Mouse (Mus musculus) c-Kit-positive CD71-positive TER-119-positive erythroid progenitor cells, embryonic 14.5 days (primary cell): Measurements from ENCODE around the gene Zfp978.
"Not testable (repeated sequence)": the region's sequence is repeated elsewhere in the genome, so short reads cannot be mapped to it uniquely, and the experiment has no call there.

Experiments used
- DNase-seq: peaks from one replicate; pipeline ENCODE4 v3.0.0-alpha.2; 2013; ENCODE audit warnings: low spot score

The Zfp978 gene

GRCm38 (mm10) chr4:147350541-147350940 lies 10.6 kb upstream of the Zfp978 start:
- DNase-seq, result not testable (repeated sequence)

DNA sequence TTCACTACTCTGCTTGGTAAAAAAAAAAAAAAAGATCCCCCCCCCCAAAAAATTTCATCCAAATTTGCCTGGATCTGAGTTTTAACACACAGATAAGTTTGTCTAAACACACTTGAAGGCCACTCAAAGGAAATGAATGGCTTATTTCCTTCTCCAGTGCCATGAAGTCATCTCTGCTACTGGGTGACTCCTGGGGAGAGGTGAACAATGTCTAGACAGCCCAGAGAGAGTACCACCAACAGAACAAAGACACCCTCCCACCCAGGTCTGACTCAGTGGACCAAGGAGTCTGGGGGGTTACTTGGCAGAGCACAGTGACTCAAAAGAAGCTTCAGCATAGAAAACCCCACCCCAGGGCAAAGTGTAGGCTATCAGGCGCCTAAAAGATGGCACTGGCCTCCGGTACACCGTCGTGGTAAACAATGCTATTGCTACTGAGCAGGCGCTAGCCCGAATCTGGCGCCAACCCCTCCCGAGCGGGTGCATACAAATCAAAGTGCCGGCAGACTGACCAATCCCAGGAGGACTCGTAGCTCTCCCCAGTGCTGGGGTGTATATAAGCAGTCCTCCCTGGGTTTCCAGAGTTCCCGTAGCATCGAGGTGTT lies 9.6 kb upstream of the Zfp978 start:
- not testable (repeated sequence) for DNase-seq

- DNase-seq, result not testable (repeated sequence)
These were observed 7.5 kb upstream of the Zfp978 start for GRCm38 (mm10) chr4:147353626-147354025.

- not testable (repeated sequence) for DNase-seq
These were observed 5.1 kb upstream of the Zfp978 start for GRCm38 (mm10) chr4:147356042-147356441.

DNA sequence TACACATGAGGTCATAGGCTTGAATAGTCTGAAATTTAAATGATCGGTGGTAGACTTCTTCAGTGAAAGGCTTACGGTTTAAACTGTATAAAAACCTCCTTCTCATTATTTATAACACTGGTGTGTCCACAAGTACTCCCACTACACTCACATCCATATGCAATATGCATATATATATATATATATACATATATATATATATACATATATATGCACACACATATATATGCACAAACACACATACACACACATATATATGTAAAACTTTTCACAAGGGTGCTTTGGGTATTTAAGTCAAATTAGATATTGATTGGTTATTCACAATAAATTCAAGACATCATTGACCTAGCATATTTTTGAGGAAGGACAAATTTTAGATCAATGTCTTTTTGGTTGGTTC lies 3.9 kb upstream of the Zfp978 start:
- not testable (repeated sequence) for DNase-seq

GRCm38 (mm10) chr4:147361872-147362271 lies 769 bp downstream of the Zfp978 start:
- DNase-seq, result not testable (repeated sequence)

- not testable (repeated sequence) for DNase-seq
These were observed 8.5 kb downstream of the Zfp978 start for GRCm38 (mm10) chr4:147369564-147369963.

DNA sequence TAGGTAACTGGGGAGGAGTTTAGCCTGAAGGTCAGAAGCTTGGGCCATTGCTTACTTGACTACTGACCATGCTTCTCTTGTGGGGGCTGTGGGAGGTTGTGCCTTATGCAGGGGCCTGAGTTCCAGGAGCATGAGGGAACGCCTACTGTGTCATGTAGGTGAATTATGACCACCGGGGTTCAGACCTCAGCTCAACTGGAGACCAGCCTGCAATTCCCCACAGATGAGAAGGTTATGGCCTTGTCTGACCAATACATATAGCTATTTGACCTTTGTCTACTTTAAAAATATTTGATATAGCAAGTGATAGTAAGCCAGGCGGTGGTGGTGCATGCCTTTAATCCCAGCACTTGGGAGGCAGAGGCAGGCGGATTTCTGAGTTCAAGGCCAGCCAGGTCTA lies 22.1 kb downstream of the Zfp978 start:
- not testable (repeated sequence) for DNase-seq

DNA sequence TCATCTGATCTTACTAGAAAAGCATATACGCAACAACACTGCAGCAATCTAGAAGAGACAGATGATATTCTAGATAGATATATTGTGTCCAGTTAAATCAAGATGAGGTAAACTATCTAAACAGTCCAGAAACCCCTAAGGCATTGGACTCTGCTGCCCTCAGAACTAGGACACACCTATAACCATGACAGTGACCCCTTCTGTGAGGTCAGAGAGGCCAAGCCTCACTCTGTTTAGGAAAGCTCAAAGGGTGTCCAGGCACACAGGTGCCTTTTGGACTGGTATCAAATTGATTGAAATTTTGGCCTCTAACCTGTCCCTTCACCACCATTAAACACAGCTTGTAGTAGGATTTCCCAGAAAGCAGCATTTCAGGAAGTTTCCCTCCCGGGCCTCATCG lies 36.1 kb downstream of the Zfp978 start:
- not testable (repeated sequence) for DNase-seq

GRCm38 (mm10) chr4:147397934-147398682 lies 37.0 kb downstream of the Zfp978 start:
- not testable (repeated sequence) for DNase-seq

GRCm38 (mm10) chr4:147398741-147399140 lies 37.6 kb downstream of the Zfp978 start:
- not testable (repeated sequence) for DNase-seq

DNA sequence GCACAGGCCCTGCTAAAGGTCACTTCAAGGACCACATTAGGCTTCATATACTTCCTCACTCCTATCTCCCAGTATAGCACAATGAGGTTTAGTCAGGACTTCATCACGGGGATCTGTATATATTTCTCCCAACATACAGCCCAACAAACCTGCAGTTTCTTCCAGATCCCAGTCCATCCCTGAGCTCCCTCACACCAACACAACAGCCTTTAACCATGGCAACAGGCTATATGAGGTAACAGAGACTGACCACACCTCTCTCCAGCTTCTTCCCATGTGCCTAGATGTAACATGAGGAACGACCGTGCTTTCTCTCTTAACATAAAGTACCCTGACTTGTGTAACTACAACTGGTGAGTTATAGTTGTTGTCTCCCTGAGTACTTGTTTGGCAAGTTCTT lies 38.4 kb downstream of the Zfp978 start:
- not testable (repeated sequence) for DNase-seq

GRCm38 (mm10) chr4:147400031-147400847 lies 39.1 kb downstream of the Zfp978 start:
- not testable (repeated sequence) for DNase-seq

GRCm38 (mm10) chr4:147400848-147401715 lies 40.0 kb downstream of the Zfp978 start:
- DNase-seq, result not testable (repeated sequence)

GRCm38 (mm10) chr4:147401736-147402506 lies 40.8 kb downstream of the Zfp978 start:
- not testable (repeated sequence) for DNase-seq

GRCm38 (mm10) chr4:147402507-147402890 lies 41.4 kb downstream of the Zfp978 start:
- not testable (repeated sequence) for DNase-seq

- not testable (repeated sequence) for DNase-seq
These were observed 42.4 kb downstream of the Zfp978 start for GRCm38 (mm10) chr4:147403509-147403908.

DNA sequence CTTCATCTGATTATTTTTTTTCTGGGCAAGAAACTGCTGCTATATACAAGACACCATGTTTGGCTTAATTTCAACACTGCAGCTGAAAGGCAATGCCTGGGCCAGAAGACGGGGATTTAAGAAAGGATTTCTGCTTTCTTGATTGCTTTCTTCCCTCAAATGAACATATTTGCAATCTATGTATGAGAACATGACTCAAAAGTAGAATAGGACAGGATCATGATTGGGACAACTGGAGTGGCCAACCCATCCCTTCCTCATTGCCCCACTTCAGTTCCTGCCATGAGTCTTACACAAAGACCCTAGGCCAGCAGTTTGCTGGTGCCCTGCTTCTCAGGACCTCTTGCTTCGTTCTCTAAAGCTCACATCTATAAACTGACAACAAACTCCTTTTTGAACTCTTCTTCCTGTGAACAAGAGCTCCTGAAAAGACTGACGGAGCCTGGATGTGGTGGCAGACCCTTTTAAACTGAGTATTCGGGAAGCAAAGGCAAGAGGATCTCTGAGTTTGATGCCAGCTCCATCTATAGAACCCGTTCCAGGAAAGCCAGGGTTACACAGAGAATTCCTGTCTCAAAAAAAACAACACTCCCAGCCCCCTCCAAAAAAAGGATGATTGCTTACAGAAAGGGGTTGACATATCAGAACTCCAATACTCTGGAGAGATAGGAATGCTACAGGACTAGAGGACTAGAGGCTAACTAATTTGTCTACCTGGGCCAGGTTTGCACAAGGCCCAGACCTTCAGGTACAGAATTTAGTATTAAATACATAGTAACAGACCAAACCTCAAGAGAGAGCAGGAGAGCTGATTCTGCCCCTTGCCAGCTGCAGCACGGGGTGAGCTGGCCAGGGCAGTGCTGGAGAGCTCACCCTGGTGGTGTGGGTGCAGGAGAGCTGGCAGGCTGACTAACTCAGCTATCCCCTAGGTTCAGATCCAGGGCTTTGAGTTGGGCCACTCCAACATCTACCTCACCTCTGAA lies 43.1 kb downstream of the Zfp978 start:
- not testable (repeated sequence) for DNase-seq

DNA sequence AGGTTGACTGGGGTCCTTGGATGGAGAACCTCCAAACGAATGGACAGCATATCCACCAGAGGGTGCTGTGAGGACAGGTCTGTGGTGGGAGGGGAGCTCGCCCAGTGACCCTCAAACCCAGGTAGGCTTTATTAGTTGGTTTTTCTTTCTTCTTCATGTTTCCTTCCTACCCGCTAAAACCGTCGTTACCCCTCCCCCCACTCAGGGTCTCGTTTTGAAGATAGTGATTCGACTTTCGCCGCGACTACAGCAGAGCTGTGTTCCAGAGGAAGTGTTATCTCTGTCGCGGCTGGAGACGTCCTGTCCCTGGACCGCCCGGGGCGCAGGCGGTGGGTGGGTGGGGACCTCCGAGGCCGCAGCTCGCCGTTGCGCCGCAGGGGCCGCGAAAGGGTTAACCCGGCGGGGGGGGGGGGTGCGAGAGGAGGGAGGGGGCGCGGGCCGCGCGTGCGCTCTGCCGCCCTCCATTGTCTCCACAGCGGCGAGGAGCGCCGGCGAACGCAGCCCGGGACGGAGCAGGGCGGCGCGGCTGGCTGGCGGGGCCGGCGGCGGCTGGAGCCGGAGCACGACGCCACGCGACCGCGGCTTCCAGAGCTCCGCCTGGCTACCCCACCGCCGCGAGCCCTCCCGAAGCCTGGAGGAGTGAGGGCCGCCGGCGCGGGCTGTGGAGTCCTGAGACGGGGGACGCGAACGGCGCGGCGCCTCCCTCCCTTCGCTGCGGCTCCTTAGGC lies 45.8 kb downstream of the Zfp978 start:
- DNase-seq, result no peak
